Mouse (Mus musculus) myocyte (in vitro differentiated cells): ENCODE measurements around the gene B3gnt3.

ENCODE experiments used
- MAX ChIP-seq: IDR thresholded peaks from one replicate; pipeline ENCODE4 v1.6.1; 2011; ENCODE audit warnings: low read depth, mild to moderate bottlenecking, control low read depth
- MYOG ChIP-seq, 3 experiments: IDR thresholded peaks; one replicate each; pipeline ENCODE4 v1.6.1; 2011; ENCODE audit warnings: control low read depth in 2 of 3, low read depth in 2 of 3, mild to moderate bottlenecking in 2 of 3; ENCODE audit not compliant: insufficient read length in 2 of 3, control insufficient read depth in 1 of 3, insufficient read depth in 1 of 3

GRCm38 (mm10) chr8:71676020-71676741, 25.4 kb downstream of the B3gnt3 start, which contains the start of gene Jak3:
- TF ChIP-seq MAX (no peak), MYOG (IDR thresholded peaks at IDR 0.05; ENCODE audit: control insufficient read depth in 1 of 3, insufficient read depth in 1 of 3, insufficient read length in 2 of 3, low read depth in 2 of 3) (no peak)
